Comparison of ENCODE assay signal across 18 mouse cellular contexts in the genomic region with DNA sequence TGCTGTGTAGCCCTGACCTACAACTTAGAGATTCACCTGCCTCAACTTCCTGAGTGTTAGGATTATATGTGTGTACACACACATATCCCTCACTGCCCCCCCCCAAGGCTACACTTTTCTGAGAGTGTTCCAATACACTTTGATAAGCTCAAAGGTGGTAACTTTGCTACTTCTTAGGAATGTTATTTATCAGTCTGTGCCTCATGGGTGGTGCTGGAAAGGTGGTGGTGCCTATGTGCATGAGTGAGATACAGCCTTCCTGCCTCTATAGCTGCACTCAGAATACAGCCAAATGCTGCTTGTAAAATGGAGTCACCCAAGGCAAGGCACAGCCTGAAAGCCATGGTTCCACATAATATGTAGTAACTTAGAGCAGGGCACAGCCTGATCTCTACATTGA. TPM values are rescaled to one million over a fixed set of nuclear protein-coding genes. Genes with fewer than 3 reads are reported as not detected.
A peak's percentile ranks its signal among the peaks of the same experiment; 100 is the strongest.
DNase-seq lines count a peak whose midpoint lies in the region; ATAC-seq lines count a peak whose summit lies in the region.
"Had no signal": no experiment of that assay in that cellular context is flagged by ENCODE, and none has a peak within 500 bp of the region (broad histone marks: within the 10 kb centered on the region; RNA-seq: fewer than 3 reads in every experiment).

No protein-coding gene starts in this region.

- no peak for ATAC-seq in megakaryocyte, adult 5-6 weeks (ENCODE audit: poor library complexity, severe bottlenecking)
- ATAC-seq in liver, embryonic 13.5 days (ENCODE audit: low read depth) = peak; percentile 75
- no peak for ATAC-seq in kidney, embryonic 15.5 days (replicated peaks; ENCODE audit: low FRiP score)
- ATAC-seq: intestine, embryonic 16.5 days had no signal

- H3K9ac ChIP-seq in liver, embryonic 13.5 days = peak overlapping the region; percentile 100
- no peak overlapping the region for H3K9ac ChIP-seq in kidney, embryonic 15.5 days
- H3K9ac ChIP-seq: embryonic facial prominence, embryonic 13.5 days; heart, embryonic 12.5 days; hindbrain, embryonic 14.5 days; limb, embryonic 15.5 days had no signal

- no peaks in the 10 kb centered on the region for H3K27me3 ChIP-seq in megakaryocyte, embryonic 14.5 days (replicated peaks)
- no peaks in the 10 kb centered on the region for H3K27me3 ChIP-seq in liver, embryonic 13.5 days
- H3K27me3 ChIP-seq in kidney, embryonic 15.5 days = peaks cover 3% of the 10 kb centered on the region; the same call in 1 of the 2 replicates
- H3K27me3 ChIP-seq: embryonic facial prominence, embryonic 13.5 days; heart, embryonic 12.5 days; limb, embryonic 15.5 days had no signal

- peak overlapping the region; percentile 99 for H3K27ac ChIP-seq in liver, embryonic 13.5 days
- H3K27ac ChIP-seq in kidney, embryonic 15.5 days = no peak overlapping the region
- H3K27ac ChIP-seq: embryonic facial prominence, embryonic 13.5 days; hindbrain, embryonic 14.5 days; limb, embryonic 15.5 days; midbrain, embryonic 12.5 days had no signal

- peak; percentile 72 for DNase-seq in c-Kit-positive CD71-positive TER-119-negative erythroid progenitor cells, embryonic 14.5 days (ENCODE audit: low read depth)
- peak; percentile 74 for DNase-seq in liver, embryonic 13.5 days
- peak; percentile 60 to 71 for DNase-seq in spleen, postnatal 4 days (ENCODE audit: low spot score in 2 of 2)
- DNase-seq in B cell, adult 2 months = no peak
- DNase-seq: adrenal gland, postnatal 25 days; cerebellum, adult 18-20 months; gastrocnemius, postnatal 25 days; lung, postnatal 10 days; thymus, postnatal 25 days had no signal

- H3K4me3 ChIP-seq in megakaryocyte, embryonic 14.5 days (replicated peaks) = peak overlapping the region; percentile 59
- peak overlapping the region; percentile 31 for H3K4me3 ChIP-seq in liver, embryonic 13.5 days (replicated peaks)
- H3K4me3 ChIP-seq in kidney, embryonic 15.5 days (replicated peaks) = no peak overlapping the region
- H3K4me3 ChIP-seq: embryonic facial prominence, embryonic 13.5 days; heart, embryonic 12.5 days; limb, embryonic 15.5 days; midbrain, embryonic 12.5 days had no signal

- peaks cover 80% of the 10 kb centered on the region for H3K4me1 ChIP-seq in megakaryocyte, embryonic 14.5 days
- peaks cover 78% of the 10 kb centered on the region for H3K4me1 ChIP-seq in liver, embryonic 13.5 days (replicated peaks)
- H3K4me1 ChIP-seq in kidney, embryonic 15.5 days = peaks cover 18% of the 10 kb centered on the region

- no peaks in the 10 kb centered on the region for H3K9me3 ChIP-seq in megakaryocyte, embryonic 14.5 days
- no peaks in the 10 kb centered on the region for H3K9me3 ChIP-seq in liver, embryonic 13.5 days (replicated peaks)
- no peaks in the 10 kb centered on the region for H3K9me3 ChIP-seq in kidney, embryonic 15.5 days (replicated peaks)
- H3K9me3 ChIP-seq: embryonic facial prominence, embryonic 13.5 days; heart, embryonic 12.5 days; limb, embryonic 15.5 days; midbrain, embryonic 12.5 days had no signal

- peak overlapping the region; percentile 88 for H3K4me2 ChIP-seq in liver, embryonic 13.5 days
- H3K4me2 ChIP-seq in kidney, embryonic 15.5 days = no peak overlapping the region
- H3K4me2 ChIP-seq: embryonic facial prominence, embryonic 13.5 days; heart, embryonic 12.5 days; hindbrain, embryonic 14.5 days; limb, embryonic 15.5 days; midbrain, embryonic 12.5 days had no signal

- no peaks in the 10 kb centered on the region for H3K36me3 ChIP-seq in megakaryocyte, embryonic 14.5 days (replicated peaks; ENCODE audit: low read length)
- peaks cover 2% of the 10 kb centered on the region; the same call in 1 of the 2 replicates for H3K36me3 ChIP-seq in liver, embryonic 13.5 days
- no peaks in the 10 kb centered on the region for H3K36me3 ChIP-seq in kidney, embryonic 15.5 days
- H3K36me3 ChIP-seq: embryonic facial prominence, embryonic 13.5 days; heart, embryonic 12.5 days; limb, embryonic 15.5 days; midbrain, embryonic 12.5 days had no signal

RNA-seq across cellular contexts. Expression of gene Ap2a2, which starts 3.0 kb away (rescaled TPM):
- polyA plus RNA-seq in megakaryocyte, embryonic 14.5 days (2012; ENCODE audit: insufficient read depth, low replicate concordance) = 22.5 and 22.9 TPM in 2 replicates
- 42.0 and 48.3 TPM in 2 replicates for total RNA-seq in megakaryocyte, adult 5-6 weeks (2015)
- 61.8 and 75.5 TPM in 2 replicates for total RNA-seq in megakaryocyte, adult 5-6 weeks (2017)
- polyA plus RNA-seq in liver, embryonic 13.5 days (2015; fragmentation: Nextera tagmentation; extraction: Ambion mirVana) = 65.4 and 73.2 TPM in 2 replicates
- polyA plus RNA-seq in kidney, embryonic 15.5 days (2015; fragmentation: Nextera tagmentation; extraction: Ambion mirVana) = 77.9 and 87.8 TPM in 2 replicates

RNA-seq across cellular contexts. Expression of gene Chid1, which starts 19.3 kb away (rescaled TPM):
- polyA plus RNA-seq in megakaryocyte, embryonic 14.5 days (2012; ENCODE audit: insufficient read depth, low replicate concordance) = 28.4 and 49.7 TPM in 2 replicates
- total RNA-seq in megakaryocyte, adult 5-6 weeks (2015) = 8.0 and 8.4 TPM in 2 replicates
- 28.3 and 43.5 TPM in 2 replicates for total RNA-seq in megakaryocyte, adult 5-6 weeks (2017)
- 28.0 and 31.3 TPM in 2 replicates for polyA plus RNA-seq in liver, embryonic 13.5 days (2015; fragmentation: Nextera tagmentation; extraction: Ambion mirVana)
- polyA plus RNA-seq in kidney, embryonic 15.5 days (2015; fragmentation: Nextera tagmentation; extraction: Ambion mirVana) = 39.7 and 45.0 TPM in 2 replicates

Comparison
In these comparisons a context has a peak if more than half of its experiments do, and no peak if none do; other contexts are left out.
1. DNase-seq: peak in c-Kit-positive CD71-positive TER-119-negative erythroid progenitor cells, embryonic 14.5 days (single experiment), liver, embryonic 13.5 days (single experiment) and spleen, postnatal 4 days (2 of 2); none in B cell, adult 2 months (0 of 2).